Mouse (Mus musculus) midbrain, embryonic 14.5 days (tissue): ENCODE data around the gene Mylk4. TPM values are rescaled to one million over a fixed set of nuclear protein-coding genes. Genes with fewer than 3 reads are reported as not detected.

ENCODE experiments used
- ATAC-seq: fragments of 200-750 bp; cut with Nextera tagmentation; 2 replicates; pipeline ENCODE4 v1.8.0; 2017; ENCODE audit warnings: moderate number of reproducible peaks, moderate library complexity; ENCODE audit not compliant: low FRiP score, low TSS enrichment
- DNase-seq: peaks from one replicate; pipeline ENCODE4 v3.0.0-alpha.2; 2015
- H3K27ac ChIP-seq: fragments of 300-500 bp; sonication (generic); replicated peaks from 2 replicates; pipeline ENCODE4 v1.5.1; 2014; ENCODE audit warnings: mild to moderate bottlenecking, low read depth, low read length, moderate library complexity
- H3K27me3 ChIP-seq: fragments of 300-500 bp; sonication (generic); 2 replicates; pipeline ENCODE4 v1.6.1; 2014; ENCODE audit warnings: low read length, control low read depth, mixed read lengths; ENCODE audit not compliant: control insufficient read depth, insufficient read depth
- H3K36me3 ChIP-seq: fragments of 300-500 bp; sonication (generic); 2 replicates; pipeline ENCODE4 v1.6.1; 2014; ENCODE audit warnings: low read length, control low read depth; ENCODE audit not compliant: control insufficient read depth, insufficient read depth
- H3K4me1 ChIP-seq: fragments of 300-500 bp; sonication (generic); 2 replicates; pipeline ENCODE4 v1.6.1; 2014; ENCODE audit warnings: mild to moderate bottlenecking, antibody characterized with exemption, low read length, control low read depth; ENCODE audit not compliant: control insufficient read depth, insufficient read depth
- H3K4me2 ChIP-seq: fragments of 300-500 bp; sonication (generic); 2 replicates; pipeline ENCODE4 v1.6.1; 2014; ENCODE audit warnings: mild to moderate bottlenecking, low read length, moderate library complexity
- H3K4me3 ChIP-seq: fragments of 300-500 bp; sonication (generic); replicated peaks from 2 replicates; pipeline ENCODE4 v1.5.1; 2014; ENCODE audit warnings: low read depth, low read length
- H3K9ac ChIP-seq: fragments of 300-500 bp; sonication (generic); replicated peaks from 2 replicates; pipeline ENCODE4 v1.6.1; 2014; ENCODE audit warnings: mild to moderate bottlenecking, low read length, moderate library complexity
- H3K9me3 ChIP-seq: fragments of 300-500 bp; sonication (generic); 2 replicates; pipeline ENCODE4 v1.6.1; 2016; ENCODE audit warnings: low read length, control low read depth, mixed read lengths; ENCODE audit not compliant: control insufficient read depth
- WGBS: fragments of 180-500 bp; shearing (Covaris S2); extraction: QIAGEN DNeasy Blood & Tissue Kit; methylation state at CpG from one replicate; pipeline ENCODE4 v1.1.7; 2014; 5-methylcytosine and 5-hydroxymethylcytosine counted together
- polyA plus RNA-seq: library from polyadenylated mRNA; unstranded; fragments of >200 nt; fragmentation: Nextera tagmentation; extraction: Ambion mirVana; gene quantifications from 2 replicates; pipeline ENCODE4 v1.2.1, GENCODE M21; 2014

The Mylk4 gene
- polyA plus RNA-seq, 1 experiment from 2014 or later = 0.20 TPM

GRCm38 (mm10) chr13:32759036-32759435 is 24.7 kb downstream of the Mylk4 start:
- Histone ChIP-seq H3K4me2 (no peak overlapping the region), H3K4me3 (no peak overlapping the region), H3K36me3 (no peaks in the 10 kb centered on the region), H3K27me3 (no peaks in the 10 kb centered on the region), H3K9ac (no peak overlapping the region), H3K4me1 (no peaks in the 10 kb centered on the region), H3K27ac (no peak overlapping the region), H3K9me3 (no peaks in the 10 kb centered on the region)
- DNase-seq = peak; percentile 46
- no peak for ATAC-seq
- 6% methylated on average over 4 of the region's 4 CpGs for WGBS

- no peak overlapping the region for H3K4me3 ChIP-seq
- no peak overlapping the region for H3K9ac ChIP-seq
- H3K36me3 ChIP-seq = no peaks in the 10 kb centered on the region
- no peaks in the 10 kb centered on the region for H3K4me1 ChIP-seq
- H3K4me2 ChIP-seq = no peak overlapping the region
- 68% methylated on average over 4 of the region's 4 CpGs for WGBS
- H3K27me3 ChIP-seq = no peaks in the 10 kb centered on the region
- DNase-seq = no peak
- H3K27ac ChIP-seq = no peak overlapping the region
- ATAC-seq = no peak
- H3K9me3 ChIP-seq = no peaks in the 10 kb centered on the region
These were observed 31.6 kb downstream of the Mylk4 start for GRCm38 (mm10) chr13:32752066-32752657.

GRCm38 (mm10) chr13:32750507-32750906 is 33.2 kb downstream of the Mylk4 start:
- Histone ChIP-seq H3K4me1 (no peaks in the 10 kb centered on the region), H3K9me3 (no peaks in the 10 kb centered on the region), H3K27me3 (no peaks in the 10 kb centered on the region), H3K27ac (no peak overlapping the region), H3K36me3 (no peaks in the 10 kb centered on the region), H3K9ac (no peak overlapping the region), H3K4me2 (no peak overlapping the region), H3K4me3 (no peak overlapping the region)
- DNase-seq = no peak
- WGBS = 97% methylated on average over 1 of the region's 1 CpGs
- no peak for ATAC-seq

GRCm38 (mm10) chr13:32748421-32748820 is 35.3 kb downstream of the Mylk4 start:
- 51% methylated on average over 2 of the region's 2 CpGs for WGBS
- no peaks in the 10 kb centered on the region for H3K4me1 ChIP-seq

GRCm38 (mm10) chr13:32741161-32741560 is 42.6 kb downstream of the Mylk4 start:
- DNase-seq = no peak
- no peaks in the 10 kb centered on the region for H3K36me3 ChIP-seq
- no peak overlapping the region for H3K4me2 ChIP-seq
- no peak overlapping the region for H3K4me3 ChIP-seq
- no peaks in the 10 kb centered on the region for H3K27me3 ChIP-seq
- no peak for ATAC-seq
- no peak overlapping the region for H3K9ac ChIP-seq
- H3K27ac ChIP-seq = no peak overlapping the region
- H3K9me3 ChIP-seq = no peaks in the 10 kb centered on the region
- no peaks in the 10 kb centered on the region for H3K4me1 ChIP-seq
- WGBS = 84% methylated on average over 7 of the region's 7 CpGs

More at GRCm38 (mm10) chr13:32748421-32748820, 35.3 kb downstream of the Mylk4 start:
- H3K9me3 ChIP-seq = no peaks in the 10 kb centered on the region
- H3K27me3 ChIP-seq = no peaks in the 10 kb centered on the region
- no peak overlapping the region for H3K27ac ChIP-seq
- no peak overlapping the region for H3K4me2 ChIP-seq
- ATAC-seq (no peak), DNase-seq (no peak)
- no peak overlapping the region for H3K9ac ChIP-seq
- H3K36me3 ChIP-seq = no peaks in the 10 kb centered on the region
- no peak overlapping the region for H3K4me3 ChIP-seq

- H3K4me2 ChIP-seq = no peak overlapping the region
- H3K27ac ChIP-seq = no peak overlapping the region
- no peak overlapping the region for H3K9ac ChIP-seq
- peak; percentile 73 for DNase-seq
- no peaks in the 10 kb centered on the region for H3K4me1 ChIP-seq
- no peaks in the 10 kb centered on the region for H3K9me3 ChIP-seq
- H3K4me3 ChIP-seq = no peak overlapping the region
- H3K36me3 ChIP-seq = no peaks in the 10 kb centered on the region
- no peaks in the 10 kb centered on the region for H3K27me3 ChIP-seq
- peak; percentile 37; the same call in 1 of the 2 replicates for ATAC-seq
These were observed 52.5 kb downstream of the Mylk4 start for GRCm38 (mm10) chr13:32731283-32731682.

GRCm38 (mm10) chr13:32724606-32725005 is 59.1 kb downstream of the Mylk4 start:
- no peaks in the 10 kb centered on the region for H3K9me3 ChIP-seq
- no peak overlapping the region for H3K4me2 ChIP-seq
- DNase-seq (no peak), ATAC-seq (no peak)
- WGBS = 94% methylated on average over 5 of the region's 5 CpGs
- no peaks in the 10 kb centered on the region for H3K4me1 ChIP-seq
- H3K36me3 ChIP-seq = no peaks in the 10 kb centered on the region
- H3K27me3 ChIP-seq = no peaks in the 10 kb centered on the region
- no peak overlapping the region for H3K27ac ChIP-seq
- no peak overlapping the region for H3K9ac ChIP-seq
- H3K4me3 ChIP-seq = no peak overlapping the region

GRCm38 (mm10) chr13:32721717-32722116 is 62.0 kb downstream of the Mylk4 start:
- H3K27ac ChIP-seq = no peak overlapping the region
- H3K27me3 ChIP-seq = no peaks in the 10 kb centered on the region
- no peaks in the 10 kb centered on the region for H3K9me3 ChIP-seq
- no peak overlapping the region for H3K4me2 ChIP-seq
- no peak overlapping the region for H3K4me3 ChIP-seq
- DNase-seq = no peak
- ATAC-seq = no peak
- H3K9ac ChIP-seq = no peak overlapping the region
- H3K36me3 ChIP-seq = no peaks in the 10 kb centered on the region
- WGBS = 94% methylated on average over 4 of the region's 4 CpGs
- no peaks in the 10 kb centered on the region for H3K4me1 ChIP-seq

GRCm38 (mm10) chr13:32719284-32719683 is 64.5 kb downstream of the Mylk4 start:
- H3K36me3 ChIP-seq = no peaks in the 10 kb centered on the region
- WGBS = 84% methylated on average over 3 of the region's 3 CpGs
- DNase-seq = no peak
- no peak overlapping the region for H3K9ac ChIP-seq
- H3K4me3 ChIP-seq = no peak overlapping the region
- no peaks in the 10 kb centered on the region for H3K27me3 ChIP-seq
- H3K27ac ChIP-seq = no peak overlapping the region
- no peaks in the 10 kb centered on the region for H3K4me1 ChIP-seq
- ATAC-seq = no peak
- no peak overlapping the region for H3K4me2 ChIP-seq
- H3K9me3 ChIP-seq = no peaks in the 10 kb centered on the region
